Mouse (Mus musculus) left cerebral cortex, adult 8-10 months (tissue): ENCODE results near the gene Tespa1. TPM values are rescaled to one million over a fixed set of nuclear protein-coding genes. Genes with fewer than 3 reads are reported as not detected.
"Not testable (repeated sequence)": the region's sequence is repeated elsewhere in the genome, so short reads cannot be mapped to it uniquely, and the experiment has no call there.

ENCODE experiments used
- DNase-seq, 2 experiments: peaks; one replicate each; pipeline ENCODE4 v3.0.0; 2022; ENCODE audit warnings: low spot score in 2 of 2
- total RNA-seq, 4 experiments: library from RNA; stranded (reverse); gene quantifications; 2 replicates each; pipeline ENCODE4 v1.2.4; 2022

The Tespa1 gene
- 1 to 10 TPM; 1.8 to 2.4 (median 2.1) TPM for total RNA-seq

DNA sequence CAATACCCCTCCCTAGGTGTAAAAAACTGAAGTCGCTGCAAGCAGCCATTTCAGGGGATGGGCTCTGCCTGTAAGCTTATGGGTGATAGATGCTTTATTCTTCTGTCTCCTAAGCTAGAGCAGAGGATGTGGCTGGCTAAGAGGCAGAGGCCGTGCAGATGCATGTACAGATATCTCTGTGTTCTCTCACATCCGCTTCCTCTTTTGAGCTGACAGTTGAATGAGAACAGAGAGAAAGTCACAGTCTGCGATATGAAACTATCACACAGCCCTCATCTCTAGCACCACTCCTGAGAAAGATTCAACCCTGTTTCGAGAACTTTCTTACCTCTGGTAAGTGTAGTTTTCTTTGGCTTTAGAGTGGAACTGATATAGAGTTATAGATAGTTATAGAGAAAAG is at the start of gene Tespa1:
TSS of gene Tespa1 (plus strand) at position 234 of the 400 bp plus-strand sequence.
- DNase-seq, result no peak

DNA sequence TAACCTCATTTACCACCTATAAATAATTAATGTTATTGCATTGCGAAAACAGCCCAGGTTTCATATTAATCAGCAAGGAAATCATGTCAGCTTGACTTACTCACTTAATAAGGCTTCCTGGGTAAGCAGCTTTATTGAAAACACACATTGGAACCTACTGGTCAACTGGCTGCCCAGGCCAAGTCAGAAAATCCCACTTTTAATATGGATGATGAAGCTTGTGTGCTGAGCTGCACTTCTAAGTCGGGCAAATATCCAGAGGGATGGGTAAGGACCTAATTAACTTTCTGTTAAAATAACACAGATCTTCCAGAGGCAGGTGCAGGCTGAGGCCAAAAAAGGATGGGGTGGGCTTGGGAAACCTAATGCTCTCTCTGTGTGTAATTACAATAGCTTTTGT is 46.9 kb upstream of the Tespa1 start:
- DNase-seq, result no peak

DNA sequence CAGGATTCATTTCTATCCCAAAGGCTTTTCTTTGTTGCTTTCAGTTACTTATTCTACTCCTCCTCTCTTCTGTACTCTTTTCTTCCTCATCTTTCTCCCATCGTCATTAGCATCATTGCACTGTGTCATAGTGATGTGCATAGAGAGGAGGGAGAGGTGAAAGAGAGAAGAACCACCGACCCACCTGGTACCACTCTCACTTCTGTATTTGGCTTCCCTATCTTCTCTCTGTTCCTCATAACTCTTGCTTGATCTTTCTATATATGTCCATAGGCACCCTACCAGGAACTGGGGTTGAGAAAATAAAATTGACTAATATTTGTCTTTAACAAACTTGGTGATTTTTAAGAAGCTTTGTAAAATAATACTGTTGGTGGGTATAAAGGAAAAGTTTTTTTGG is 46.2 kb upstream of the Tespa1 start:
- DNase-seq, result no peak

DNA sequence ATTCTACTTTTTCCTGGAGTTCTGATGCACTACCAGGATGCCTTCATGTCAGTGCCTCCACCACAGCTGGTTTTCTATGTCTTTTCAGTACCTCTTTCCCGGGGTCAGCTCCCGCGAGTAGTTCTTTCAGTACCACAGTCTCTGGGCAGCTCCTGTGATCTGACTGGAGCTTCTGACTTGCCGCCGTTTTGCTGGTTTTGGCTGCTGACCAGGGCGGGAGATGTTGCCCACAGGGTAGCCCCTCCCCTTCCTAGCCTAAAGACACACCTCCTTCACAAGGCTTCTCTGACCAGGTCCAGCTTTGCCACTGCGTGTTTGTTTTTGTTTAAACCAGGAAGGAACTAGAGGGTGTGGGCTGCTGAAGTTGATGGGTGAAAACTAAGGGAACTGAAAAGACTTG is 42.6 kb upstream of the Tespa1 start, which contains the start of gene Neurod4:
TSS of gene Neurod4 (minus strand) at position 175 of the 400 bp plus-strand sequence.
- DNase-seq, result no peak

DNA sequence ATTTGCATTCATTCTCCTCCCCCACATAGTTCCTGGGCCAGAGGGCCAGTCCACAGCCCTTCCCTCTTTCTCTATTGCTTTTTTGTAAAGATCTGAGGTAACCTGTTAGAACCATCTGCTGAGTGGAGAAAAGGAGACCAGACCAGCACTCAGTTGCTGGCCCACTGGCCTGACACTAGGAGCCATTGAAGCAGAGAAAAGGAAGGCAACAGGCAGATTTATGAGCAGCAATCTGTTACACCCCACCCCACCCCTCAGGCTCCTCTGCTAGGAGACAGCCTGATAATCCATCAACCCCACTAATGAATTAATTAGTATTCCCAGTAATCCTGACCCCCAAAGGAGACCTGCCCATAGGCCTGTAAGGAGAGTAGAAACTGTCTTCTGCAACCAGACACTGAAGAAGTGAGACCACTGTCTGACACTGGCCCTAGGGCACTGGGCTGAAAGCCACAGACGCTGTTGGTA is 40.7 kb upstream of the Tespa1 start:
- no peak for DNase-seq

DNA sequence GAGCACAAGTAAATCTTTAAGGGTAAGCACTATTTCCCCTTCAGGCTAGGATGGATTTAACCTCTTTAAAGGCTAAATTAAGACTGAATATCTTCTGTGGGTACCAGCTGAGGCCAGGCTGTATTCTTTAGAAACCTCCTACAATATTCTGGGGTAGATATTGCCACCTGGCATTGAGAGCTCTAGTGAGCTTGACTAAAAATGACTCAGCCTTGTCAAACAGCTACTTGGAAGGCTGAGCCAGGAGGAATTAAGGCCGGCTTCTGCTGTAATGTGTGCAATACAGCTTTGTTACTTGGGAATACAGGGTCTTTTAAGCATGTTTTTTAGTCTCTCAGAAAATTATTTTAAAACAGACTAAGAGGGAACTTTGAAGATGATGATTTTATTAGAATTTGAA is 35.5 kb upstream of the Tespa1 start:
- peak in 1 of 2 experiments; percentile 38 for DNase-seq

DNA sequence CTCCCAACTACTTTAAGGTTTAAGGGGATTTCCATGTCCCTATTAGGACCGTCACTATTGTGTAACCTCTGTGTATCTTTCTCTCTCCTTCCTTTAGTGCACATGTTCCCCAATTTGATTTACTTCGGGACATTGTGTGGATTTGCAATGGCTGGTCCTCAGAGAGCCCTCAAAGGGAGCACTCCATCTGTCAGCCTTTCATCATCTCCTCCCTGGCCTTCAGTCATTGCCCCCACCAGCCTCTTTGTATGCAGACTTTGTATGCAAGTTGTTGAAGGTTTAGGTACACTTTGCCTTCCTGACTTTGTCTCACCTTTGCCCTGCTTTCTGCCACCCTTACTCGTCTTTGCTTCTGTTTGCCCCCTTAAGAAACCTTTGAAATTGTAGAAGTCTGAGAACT is 34.7 kb upstream of the Tespa1 start:
- no peak for DNase-seq

DNA sequence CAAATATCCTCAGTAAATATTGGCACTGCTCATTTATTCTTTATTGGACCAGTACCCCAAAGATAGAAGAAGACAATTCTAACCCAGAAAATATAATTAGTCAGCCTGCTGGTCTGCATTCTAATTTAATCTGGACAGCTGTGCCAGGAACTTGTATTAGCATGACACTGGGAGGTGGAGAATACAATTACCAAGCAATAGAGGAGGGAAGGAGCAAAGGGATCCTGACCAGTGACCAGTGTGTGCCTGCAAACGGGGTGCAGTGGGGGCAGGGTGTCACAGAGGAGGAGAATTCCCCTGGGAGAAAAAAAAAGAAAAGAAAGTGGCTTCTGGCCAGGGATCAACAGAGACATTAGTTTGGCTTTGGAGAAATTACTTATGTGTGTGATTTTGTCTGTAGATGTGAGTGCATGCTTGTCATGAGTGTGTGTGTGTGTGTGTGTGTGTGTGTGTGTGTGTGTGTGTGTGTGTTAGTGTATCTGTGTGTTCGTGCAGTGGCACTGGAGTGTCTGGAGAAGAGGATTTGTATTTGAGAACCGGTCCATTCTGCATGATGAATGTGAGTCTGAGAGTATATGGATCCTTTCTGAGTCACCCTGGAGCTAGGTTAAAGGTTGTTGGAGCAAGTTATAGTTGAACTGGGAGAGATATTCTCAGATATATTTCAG is 28.8 kb upstream of the Tespa1 start:
- DNase-seq, result no peak

DNA sequence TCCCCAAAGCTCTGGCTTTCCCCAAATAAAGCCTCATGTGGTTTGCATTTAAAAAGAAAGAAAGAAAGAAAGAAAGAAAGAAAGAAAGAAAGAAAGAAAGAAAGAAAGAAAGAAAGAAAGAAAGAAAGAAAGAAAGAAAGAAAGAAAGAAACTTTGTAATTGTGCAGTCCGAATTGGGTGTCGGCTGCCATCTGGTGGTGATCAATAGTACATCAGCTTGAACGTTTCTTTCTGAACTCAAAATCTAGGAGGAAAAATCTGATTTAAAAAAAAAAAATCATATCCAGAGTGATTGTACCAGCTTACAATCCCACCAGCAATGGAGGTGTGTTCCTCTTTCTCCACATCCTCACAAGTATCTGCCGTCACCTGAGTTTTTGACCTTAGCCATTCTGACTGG is 23.9 kb upstream of the Tespa1 start:
- not testable (repeated sequence) for DNase-seq

DNA sequence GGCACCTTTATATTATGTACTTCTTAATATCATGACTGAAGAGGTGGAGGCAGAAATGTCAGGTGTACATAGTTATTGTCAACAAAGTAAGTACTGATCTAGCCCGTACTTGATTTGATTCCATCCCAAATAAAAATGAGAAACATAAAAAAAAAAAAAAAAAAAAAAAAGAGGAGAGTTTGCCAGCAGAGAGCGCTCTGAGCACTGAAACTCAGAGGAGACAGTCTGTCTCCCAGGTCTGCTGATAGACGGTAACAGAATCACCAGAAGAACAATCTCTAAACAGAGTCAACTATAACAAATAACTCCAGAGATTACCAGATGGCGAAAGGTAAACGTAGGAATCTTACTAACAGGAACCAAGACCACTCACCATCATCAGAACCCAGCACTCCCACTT is 18.5 kb upstream of the Tespa1 start:
- not testable (repeated sequence) for DNase-seq

DNA sequence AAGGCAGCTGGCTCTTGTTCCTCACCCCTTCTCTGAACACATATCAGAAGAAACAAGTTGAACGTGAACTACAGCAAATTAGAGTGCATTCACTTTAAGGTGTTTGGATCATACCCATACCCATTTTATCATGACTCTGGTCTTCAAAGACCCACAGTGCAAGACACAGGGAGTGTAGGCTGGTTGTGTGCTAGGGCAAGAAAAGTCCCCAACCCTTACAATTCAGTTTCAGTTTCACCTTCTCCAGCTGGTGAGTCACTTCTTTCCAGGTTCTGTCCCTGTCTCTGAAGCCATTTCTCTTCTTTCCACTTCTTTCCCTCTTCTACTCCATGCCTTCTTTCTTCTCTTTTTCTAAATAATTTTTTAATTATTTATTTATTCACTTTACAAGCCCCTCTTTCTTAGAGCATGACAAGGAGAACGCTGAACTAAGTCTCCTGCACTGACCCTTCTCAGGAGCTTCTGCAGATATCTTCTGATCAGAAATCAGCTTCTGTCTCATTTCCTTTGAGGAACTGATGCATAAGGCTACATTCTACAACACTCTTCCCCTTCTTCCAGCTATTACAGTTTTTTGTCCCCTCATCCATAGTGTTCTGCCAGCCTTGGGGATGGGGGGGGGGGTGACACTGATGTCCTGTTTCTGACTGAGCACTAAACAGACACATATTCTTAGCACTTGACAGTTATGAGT is 11.0 kb upstream of the Tespa1 start:
- DNase-seq, result no peak

DNA sequence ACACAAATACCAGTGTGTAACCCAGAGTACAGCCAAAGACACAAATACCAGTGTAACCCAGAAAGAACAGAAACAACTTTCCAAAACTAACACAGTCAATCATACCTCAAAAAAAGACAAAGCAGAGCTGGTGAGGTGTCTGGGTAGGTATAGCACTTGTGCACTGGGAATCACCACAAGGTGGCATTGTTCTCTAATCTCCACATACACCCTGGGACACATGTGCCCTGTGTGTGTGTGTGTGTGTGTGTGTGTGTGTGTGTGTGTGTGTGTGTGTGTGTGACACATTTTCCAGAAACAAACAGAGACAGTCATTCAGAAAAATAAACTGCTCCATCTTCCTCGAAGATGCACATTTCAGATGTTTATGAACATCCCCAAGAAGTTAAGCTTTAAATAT is 9.1 kb upstream of the Tespa1 start:
- no peak for DNase-seq

DNA sequence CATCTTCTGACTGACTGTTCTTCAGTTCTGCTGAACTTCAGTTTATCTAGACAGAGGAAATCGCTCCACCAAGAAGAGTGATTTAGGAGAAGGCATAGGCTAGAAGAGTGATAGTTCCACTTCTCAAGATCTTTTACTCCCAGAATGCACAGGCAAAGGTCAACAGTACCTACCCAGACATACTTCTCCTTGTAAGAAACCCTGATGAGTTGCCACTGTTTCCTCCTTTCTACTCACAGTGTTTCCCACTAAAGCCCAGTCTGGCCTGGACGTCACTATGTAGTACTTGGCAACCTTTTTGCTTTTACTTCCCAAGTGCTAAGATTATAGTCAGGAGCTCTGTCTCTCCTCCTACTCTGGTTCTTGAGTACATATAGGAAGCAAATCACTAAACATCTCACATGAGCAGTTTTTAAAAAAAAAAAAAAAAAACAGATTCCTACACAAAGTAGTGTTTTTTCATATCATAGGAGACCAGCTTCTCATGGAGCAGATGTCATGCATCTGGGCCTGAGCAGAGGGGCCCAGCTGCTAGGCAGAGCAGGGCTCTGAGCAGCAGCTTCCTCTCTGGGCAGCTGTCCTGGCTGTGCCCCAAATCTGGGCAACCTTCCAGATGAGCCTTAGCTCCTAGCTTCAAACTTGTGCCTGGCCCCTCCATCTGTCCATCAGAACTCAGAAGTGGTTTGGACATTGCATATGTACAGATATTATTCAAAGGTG is 8.4 kb upstream of the Tespa1 start:
- no peak for DNase-seq

DNA sequence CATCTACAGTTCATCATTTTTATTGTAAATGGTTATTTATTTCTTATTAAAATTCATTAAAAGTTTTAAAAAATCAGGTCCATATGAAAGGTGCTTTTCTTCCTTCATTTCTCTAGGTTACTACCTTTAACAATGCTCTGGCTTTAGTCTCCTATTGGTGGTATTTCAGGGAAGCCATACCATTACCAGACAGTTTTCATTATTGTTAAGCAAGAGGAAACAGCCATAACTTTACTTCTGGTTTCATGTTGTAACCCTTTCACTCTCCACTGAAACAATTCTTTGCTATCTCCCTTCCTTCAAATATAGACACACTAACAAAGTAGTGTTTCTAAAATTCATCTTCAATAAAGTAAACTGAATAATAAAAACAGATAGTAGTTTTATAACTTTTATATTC is 6.8 kb upstream of the Tespa1 start:
- no peak for DNase-seq

DNA sequence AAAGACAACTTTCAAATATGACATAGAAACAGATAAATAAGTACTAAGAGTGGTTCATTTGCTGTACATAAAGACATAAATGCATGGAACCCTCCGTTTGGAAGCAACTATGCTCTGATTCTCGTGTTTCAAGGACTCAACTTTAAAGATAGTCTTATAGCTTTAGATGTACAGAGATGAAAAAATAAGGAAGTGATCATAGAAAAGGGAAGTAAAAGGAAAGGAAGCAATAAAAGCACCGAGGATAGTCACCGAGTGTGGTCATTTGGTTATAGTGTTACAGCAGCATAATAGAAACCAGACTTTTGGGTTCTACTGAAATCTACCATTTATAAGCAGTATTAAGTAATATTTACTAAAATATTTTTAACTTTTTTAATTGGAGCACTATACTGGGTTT is 4.0 kb upstream of the Tespa1 start:
- no peak for DNase-seq

DNA sequence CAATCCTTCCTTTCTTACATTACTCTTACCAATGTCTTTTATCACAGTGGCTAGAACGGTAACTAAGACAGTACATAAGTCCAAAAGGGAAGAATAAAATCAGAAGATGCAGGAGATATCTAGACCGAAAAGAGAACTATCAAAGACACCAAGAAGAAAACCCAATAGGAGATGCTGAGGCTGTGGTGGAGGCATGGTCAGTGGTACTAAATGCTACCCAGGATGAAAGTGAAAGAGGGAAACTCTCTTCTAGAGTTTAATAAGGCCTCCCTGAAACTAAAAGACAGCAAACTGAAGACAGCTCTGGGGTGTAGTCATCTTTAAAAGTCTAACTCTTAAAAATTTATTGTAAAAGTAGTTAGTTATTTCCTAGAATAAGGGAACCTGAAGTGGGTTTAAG is 2.0 kb upstream of the Tespa1 start:
- no peak for DNase-seq

DNA sequence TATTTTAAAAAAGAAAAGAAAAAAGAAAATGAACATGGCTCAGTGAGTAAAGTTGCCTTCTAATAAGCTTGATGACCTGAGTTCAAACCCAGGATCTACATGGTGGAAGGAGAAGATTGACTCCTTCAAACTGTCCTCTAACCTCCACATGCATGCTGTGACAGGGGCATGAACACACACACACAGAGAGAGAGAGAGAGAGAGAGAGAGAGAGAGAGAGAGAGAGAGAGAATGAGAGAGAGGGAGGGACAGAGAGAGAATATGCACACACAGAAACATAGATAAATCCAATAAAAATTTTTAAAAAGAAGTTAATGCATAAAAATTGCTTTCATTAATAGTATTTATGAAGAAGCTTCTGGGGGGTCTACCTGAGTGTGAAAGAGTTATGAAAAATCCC is 608 bp upstream of the Tespa1 start:
- no peak for DNase-seq

DNA sequence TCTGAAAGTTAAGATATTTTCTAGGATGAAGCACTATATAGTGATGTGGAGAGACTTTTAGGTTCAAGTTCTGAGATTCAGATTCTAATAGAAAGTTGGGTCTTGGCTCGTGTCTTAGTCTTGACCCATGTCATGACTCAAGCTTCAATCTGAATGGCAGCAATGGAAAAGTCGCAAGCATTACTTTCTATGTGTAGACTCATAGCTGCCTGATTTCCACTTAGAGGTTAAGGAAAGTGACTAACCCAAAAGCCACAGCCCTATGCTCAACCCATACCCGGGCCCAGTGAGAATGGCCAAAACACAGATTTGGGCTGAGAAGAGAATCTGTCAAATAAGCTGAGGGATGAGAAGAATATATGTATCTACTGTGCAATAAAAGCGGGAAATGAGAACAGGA is 1.6 kb downstream of the Tespa1 start:
- no peak for DNase-seq

DNA sequence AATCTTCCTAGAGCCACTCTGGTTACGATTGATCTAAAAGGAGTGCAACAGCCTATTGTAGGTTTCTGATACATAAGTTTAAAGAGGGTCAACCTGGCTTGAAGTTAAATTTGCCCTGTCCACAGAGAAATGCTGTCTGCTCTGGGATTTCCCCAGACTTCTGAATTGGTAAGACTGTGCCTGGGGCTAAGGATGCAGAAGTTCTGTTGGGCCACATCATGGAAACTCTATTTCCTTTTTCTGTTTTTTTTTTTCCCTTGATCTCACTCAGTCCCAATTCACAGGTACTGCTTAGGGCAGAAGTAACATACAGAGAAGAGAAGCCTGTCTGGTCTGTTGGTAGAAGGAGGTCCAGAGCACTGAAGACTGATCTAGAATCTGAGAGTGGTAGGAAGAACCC is 8.0 kb downstream of the Tespa1 start:
- no peak for DNase-seq

DNA sequence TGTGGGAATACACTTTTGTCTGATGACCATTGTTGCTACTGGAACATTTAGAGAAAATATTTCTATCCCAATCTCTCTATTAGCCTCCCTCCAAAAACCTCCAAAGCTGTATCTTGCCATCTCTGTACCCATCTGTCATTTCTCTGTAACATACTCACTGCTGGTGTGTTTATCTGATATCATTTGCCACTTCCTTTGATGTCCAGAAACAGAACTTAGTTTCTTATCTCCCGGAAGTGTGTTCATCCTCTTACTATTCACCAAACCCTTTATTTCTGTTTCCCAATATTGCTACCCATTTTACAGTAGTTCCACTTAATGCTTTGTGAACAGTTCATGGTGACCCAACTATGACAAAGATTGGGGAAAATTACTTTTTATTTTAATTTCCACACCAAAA is 13.7 kb downstream of the Tespa1 start:
- DNase-seq, result no peak

DNA sequence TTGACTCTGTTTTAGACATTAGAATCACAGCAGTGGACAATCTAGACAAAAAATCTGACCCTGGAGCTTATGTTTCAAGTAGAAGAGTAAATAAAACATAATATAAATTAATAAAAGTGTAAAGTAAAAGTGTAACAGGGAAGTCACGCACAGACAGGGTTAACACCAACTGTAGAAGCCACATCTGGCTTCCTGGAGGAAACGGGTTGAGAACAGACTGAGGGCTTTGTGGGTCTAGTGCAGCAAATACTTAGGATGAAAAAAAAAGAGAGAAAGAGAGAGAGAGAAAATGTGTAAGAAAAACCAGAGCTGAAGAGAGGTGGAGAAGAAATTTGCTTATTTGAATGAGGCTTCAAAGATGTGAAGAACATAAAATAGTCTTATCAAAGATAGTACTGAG is 14.9 kb downstream of the Tespa1 start:
- no peak for DNase-seq

DNA sequence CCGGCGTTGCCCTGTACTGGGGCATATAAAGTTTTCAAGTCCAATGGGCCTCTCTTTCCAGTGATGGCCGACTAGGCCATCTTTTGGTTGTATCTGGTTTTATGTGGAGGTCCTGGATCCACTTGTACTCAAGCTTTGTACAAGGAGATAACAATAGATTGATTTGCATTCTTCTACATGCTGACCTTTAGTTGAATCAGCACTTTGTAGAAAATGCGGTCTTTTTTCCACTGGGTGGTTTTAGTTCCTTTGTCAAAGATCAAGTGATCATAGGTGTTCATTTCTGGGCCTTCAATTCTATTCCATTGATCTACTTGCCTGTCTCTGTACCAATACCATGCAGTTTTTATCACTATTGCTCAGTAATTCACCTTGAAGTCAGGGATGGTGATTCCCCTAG is 17.4 kb downstream of the Tespa1 start:
- DNase-seq, result not testable (repeated sequence)
